Mouse (Mus musculus) yolk sac, embryonic 10.5 days (tissue): ENCODE measurements around the gene Tasp1.
A peak's percentile ranks its signal among the peaks of the same experiment; 100 is the strongest.
"Not testable (repeated sequence)": the region's sequence is repeated elsewhere in the genome, so short reads cannot be mapped to it uniquely, and the experiment has no call there.

Experiments
- DNase-seq: peaks from one replicate; pipeline ENCODE4 v3.0.0-alpha.2; 2017; ENCODE audit warnings: low spot score

Tasp1 gene

GRCm38 (mm10) chr2:140066353-140067314 lies at the start of gene Tasp1:
Gene Tasp1, minus strand, starts transcription at chr2:140066805.
- DNase-seq: peak; percentile 91

GRCm38 (mm10) chr2:140113851-140114250 lies 47.2 kb upstream of the Tasp1 start:
- no peak for DNase-seq

- DNase-seq: no peak
These were observed 42.3 kb upstream of the Tasp1 start for GRCm38 (mm10) chr2:140108945-140109344.

- no peak for DNase-seq
These were observed 41.0 kb upstream of the Tasp1 start for GRCm38 (mm10) chr2:140107641-140108040.

- DNase-seq: peak; percentile 7
These were observed 38.3 kb upstream of the Tasp1 start for GRCm38 (mm10) chr2:140104951-140105350.

GRCm38 (mm10) chr2:140100551-140101474 lies 34.2 kb upstream of the Tasp1 start:
- DNase-seq: no peak

- no peak for DNase-seq
These were observed 33.4 kb upstream of the Tasp1 start for GRCm38 (mm10) chr2:140099971-140100370.

- peak; percentile 9 for DNase-seq
These were observed 30.6 kb upstream of the Tasp1 start for GRCm38 (mm10) chr2:140097131-140097591.

GRCm38 (mm10) chr2:140096034-140096433 lies 29.4 kb upstream of the Tasp1 start:
- peak; percentile 9 for DNase-seq

GRCm38 (mm10) chr2:140093433-140093832 lies 26.8 kb upstream of the Tasp1 start:
- no peak for DNase-seq

- no peak for DNase-seq
These were observed 17.6 kb upstream of the Tasp1 start for GRCm38 (mm10) chr2:140084245-140084644.

GRCm38 (mm10) chr2:140080747-140081577 lies 14.4 kb upstream of the Tasp1 start:
- no peak for DNase-seq

GRCm38 (mm10) chr2:140079284-140079683 lies 12.7 kb upstream of the Tasp1 start:
- DNase-seq: not testable (repeated sequence)

- DNase-seq: no peak
These were observed 12.1 kb upstream of the Tasp1 start for GRCm38 (mm10) chr2:140078600-140079280.

- DNase-seq: no peak
These were observed 10.9 kb upstream of the Tasp1 start for GRCm38 (mm10) chr2:140077476-140077875.

GRCm38 (mm10) chr2:140075150-140075549 lies 8.5 kb upstream of the Tasp1 start:
- no peak for DNase-seq

GRCm38 (mm10) chr2:140067516-140067915 lies 911 bp upstream of the Tasp1 start:
- no peak for DNase-seq

- no peak for DNase-seq
These were observed 929 bp downstream of the Tasp1 start for GRCm38 (mm10) chr2:140065676-140066075.

GRCm38 (mm10) chr2:140061481-140061880 lies 5.1 kb downstream of the Tasp1 start:
- DNase-seq: no peak

GRCm38 (mm10) chr2:140060092-140060867 lies 6.3 kb downstream of the Tasp1 start:
- no peak for DNase-seq
